Mouse (Mus musculus): ENCODE results near the gene Ephb3.

DNA sequence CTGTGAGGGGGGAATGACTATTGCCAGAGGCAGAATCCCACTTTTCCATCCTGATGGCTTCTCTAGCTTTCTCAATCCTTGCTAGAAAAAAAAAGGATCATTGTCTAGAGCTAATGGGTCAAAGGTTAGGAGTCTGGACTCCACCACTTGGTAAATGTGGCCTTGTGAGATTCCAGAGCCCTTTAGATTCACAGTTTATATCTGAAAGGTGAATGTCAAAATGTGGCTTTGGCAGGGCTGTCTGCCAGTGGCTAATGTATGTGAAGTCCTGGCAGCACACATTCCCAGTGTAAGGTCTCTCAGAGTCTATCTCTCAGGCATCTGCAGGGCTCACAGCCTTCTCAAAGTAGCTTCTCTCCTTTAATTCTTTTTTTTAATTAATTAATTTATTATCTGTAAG is 36.5 kb downstream of the Ephb3 start:
- no peak for TF ChIP-seq CTCF (IDR thresholded peaks at IDR 0.05; ENCODE audit: low read depth)
- TF ChIP-seq EP300 (IDR thresholded peaks at IDR 0.05; ENCODE audit: low read depth) = no peak

Measured in liver, postnatal 0 days (tissue).